Mouse (Mus musculus): ENCODE results near the gene Gm18336. TPM values are rescaled to one million over a fixed set of nuclear protein-coding genes. Genes with fewer than 3 reads are reported as not detected.
"Not testable (repeated sequence)": the region's sequence is repeated elsewhere in the genome, so short reads cannot be mapped to it uniquely, and the experiment has no call there.

The Gm18336 gene
- polyA plus RNA-seq (2015; fragmentation: Nextera tagmentation; extraction: Ambion mirVana) = not detected in 2 replicates

DNA sequence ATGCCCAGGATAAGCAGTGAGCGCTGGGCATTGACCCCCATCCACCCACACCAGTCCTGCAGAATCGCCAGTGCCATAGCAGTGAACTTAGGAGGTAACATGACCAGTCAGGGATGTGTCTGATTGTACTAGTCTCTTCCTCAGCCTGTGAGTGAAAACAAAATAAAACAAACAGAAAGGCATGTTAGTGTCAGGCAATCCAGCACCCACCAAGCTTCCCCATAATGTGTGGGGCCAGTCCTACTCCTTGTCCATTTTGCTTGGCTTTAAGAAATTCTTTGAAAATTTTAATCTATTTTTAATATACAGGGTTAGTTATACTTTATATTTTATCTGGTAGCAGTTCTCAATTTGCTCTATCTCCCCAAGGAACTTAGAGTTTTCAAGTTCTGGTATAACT lies at the start of gene Gm18336:
Gene Gm18336, minus strand, starts transcription at position 101 of the 400 bp plus-strand sequence.
- H3K9ac ChIP-seq; H3K27ac ChIP-seq; ATAC-seq (replicated peaks; ENCODE audit: low FRiP score); H3K4me1 ChIP-seq; H3K4me2 ChIP-seq; H3K9me3 ChIP-seq (replicated peaks); H3K36me3 ChIP-seq; H3K4me3 ChIP-seq (replicated peaks): not testable (repeated sequence)
- H3K27me3 ChIP-seq = peaks cover 13% of the 10 kb centered on the region; the same call in 1 of the 2 replicates
- 61% methylated on average over 2 of the region's 2 CpGs for WGBS

DNA sequence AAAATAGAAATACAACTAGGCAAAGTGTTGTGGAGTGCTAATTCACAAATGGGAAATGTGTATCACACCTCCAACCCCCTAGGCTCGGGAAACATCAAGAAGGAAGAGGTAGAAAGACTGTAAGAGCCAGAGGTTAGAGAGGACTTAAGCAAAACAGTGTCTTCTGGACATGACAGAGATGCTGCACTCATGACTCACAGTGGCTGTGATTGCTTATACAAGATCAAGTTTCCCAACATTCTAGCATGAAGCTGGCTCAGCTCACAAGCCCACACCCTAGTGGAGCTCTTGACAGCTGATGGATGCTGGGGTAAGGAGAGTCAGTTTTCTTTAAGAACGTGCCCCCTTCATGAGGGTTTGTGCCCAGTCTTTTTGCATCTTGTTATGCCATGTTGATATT lies 42.9 kb upstream of the Gm18336 start:
- Histone ChIP-seq H3K9ac (no peak overlapping the region), H3K4me3 (replicated peaks) (no peak overlapping the region), H3K4me2 (no peak overlapping the region), H3K9me3 (replicated peaks) (no peaks in the 10 kb centered on the region), H3K27ac (no peak overlapping the region), H3K36me3 (peaks cover 10% of the 10 kb centered on the region; the same call in 1 of the 2 replicates), H3K27me3 (peaks cover 18% of the 10 kb centered on the region), H3K4me1 (no peaks in the 10 kb centered on the region)
- 40% methylated on average over 2 of the region's 2 CpGs for WGBS
- ATAC-seq (replicated peaks; ENCODE audit: low FRiP score) = no peak

DNA sequence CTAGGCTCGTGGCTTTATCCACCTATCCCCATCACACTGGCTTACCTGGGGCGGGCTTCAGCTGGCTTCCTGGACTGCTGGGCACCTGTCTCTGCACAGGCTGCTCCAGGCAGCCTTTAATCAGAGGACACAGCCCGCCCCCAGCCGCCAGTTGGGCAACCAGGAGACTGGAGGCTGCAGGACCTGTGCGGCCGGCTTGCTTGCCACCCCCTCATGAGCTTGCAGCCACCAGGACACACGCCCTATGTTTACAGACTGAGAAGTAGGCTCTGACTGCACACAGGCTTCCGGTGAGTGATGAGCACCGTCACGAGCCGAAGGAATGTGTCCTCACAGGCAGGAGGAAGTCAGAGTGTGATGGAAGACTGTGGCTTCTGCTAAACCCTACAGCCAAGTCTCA lies 36.7 kb upstream of the Gm18336 start, which contains the start of gene Trex2:
Gene Trex2, minus strand, starts transcription at position 93 of the 400 bp plus-strand sequence.
- ATAC-seq (replicated peaks; ENCODE audit: low FRiP score) = no peak
- Histone ChIP-seq H3K4me2 (no peak within 1 kb of the TSS), H3K4me3 (replicated peaks) (no peak within 1 kb of the TSS), H3K9ac (no peak within 1 kb of the TSS), H3K9me3 (replicated peaks) (no peaks in the 10 kb centered on the region), H3K27me3 (peaks cover 19% of the 10 kb centered on the region), H3K4me1 (no peaks in the 10 kb centered on the region), H3K36me3 (no peaks in the 10 kb centered on the region), H3K27ac (no peak within 1 kb of the TSS)
- WGBS = 77% methylated on average over 11 of the region's 11 CpGs

DNA sequence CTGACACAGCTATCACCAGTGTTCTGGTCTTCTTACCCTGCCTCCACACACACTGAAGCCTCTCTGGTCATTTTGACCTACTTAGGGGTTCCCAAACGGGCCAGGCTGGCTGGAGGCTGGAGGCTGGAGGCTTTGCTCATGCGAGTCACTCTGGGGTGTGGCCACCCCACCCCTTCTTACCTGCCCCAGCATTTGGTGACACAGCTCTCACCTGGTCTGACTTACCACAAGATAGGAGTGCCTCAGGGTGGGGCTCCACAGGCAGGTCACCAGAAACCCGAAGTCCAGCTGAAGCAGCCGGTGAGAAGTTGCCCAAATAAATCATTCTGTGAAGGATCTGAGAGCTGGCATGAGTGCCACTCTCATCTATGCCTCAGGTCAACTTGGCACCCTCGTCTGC lies 34.3 kb upstream of the Gm18336 start:
- no peak for ATAC-seq (replicated peaks; ENCODE audit: low FRiP score)
- no peak overlapping the region for H3K9ac ChIP-seq
- H3K9me3 ChIP-seq (replicated peaks) = no peaks in the 10 kb centered on the region
- no peak overlapping the region for H3K4me2 ChIP-seq
- H3K4me1 ChIP-seq = no peaks in the 10 kb centered on the region
- no peaks in the 10 kb centered on the region for H3K36me3 ChIP-seq
- H3K27me3 ChIP-seq = peaks cover 17% of the 10 kb centered on the region
- WGBS = 64% methylated on average over 5 of the region's 5 CpGs
- no peak overlapping the region for H3K27ac ChIP-seq
- H3K4me3 ChIP-seq (replicated peaks) = no peak overlapping the region

DNA sequence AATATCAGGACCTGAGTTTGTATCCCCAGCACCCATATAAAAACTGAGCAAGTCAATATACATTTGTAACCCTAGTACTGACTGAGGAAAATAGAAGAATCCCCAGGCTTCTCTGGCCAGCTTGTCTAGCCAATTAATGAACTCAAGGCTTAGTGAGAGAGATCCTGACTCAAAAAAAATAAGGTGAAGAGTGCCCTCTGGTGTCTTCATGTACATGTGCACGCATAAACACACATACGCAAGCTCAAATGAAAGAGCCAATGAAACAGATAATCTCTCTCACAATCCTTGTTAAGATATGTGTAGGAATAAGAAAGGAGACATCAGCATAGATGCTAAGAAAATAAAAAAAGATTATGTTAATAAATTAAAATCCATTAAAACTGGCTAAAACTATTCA lies 31.5 kb upstream of the Gm18336 start:
- WGBS = 87% methylated on average over 2 of the region's 2 CpGs
- H3K4me3 ChIP-seq (replicated peaks) = no peak overlapping the region
- no peaks in the 10 kb centered on the region for H3K9me3 ChIP-seq (replicated peaks)
- no peak overlapping the region for H3K4me2 ChIP-seq
- ATAC-seq (replicated peaks; ENCODE audit: low FRiP score) = no peak
- H3K27ac ChIP-seq = no peak overlapping the region
- no peak overlapping the region for H3K9ac ChIP-seq
- peaks cover 16% of the 10 kb centered on the region; the same call in 1 of the 2 replicates for H3K27me3 ChIP-seq
- H3K4me1 ChIP-seq = no peaks in the 10 kb centered on the region
- no peaks in the 10 kb centered on the region for H3K36me3 ChIP-seq

DNA sequence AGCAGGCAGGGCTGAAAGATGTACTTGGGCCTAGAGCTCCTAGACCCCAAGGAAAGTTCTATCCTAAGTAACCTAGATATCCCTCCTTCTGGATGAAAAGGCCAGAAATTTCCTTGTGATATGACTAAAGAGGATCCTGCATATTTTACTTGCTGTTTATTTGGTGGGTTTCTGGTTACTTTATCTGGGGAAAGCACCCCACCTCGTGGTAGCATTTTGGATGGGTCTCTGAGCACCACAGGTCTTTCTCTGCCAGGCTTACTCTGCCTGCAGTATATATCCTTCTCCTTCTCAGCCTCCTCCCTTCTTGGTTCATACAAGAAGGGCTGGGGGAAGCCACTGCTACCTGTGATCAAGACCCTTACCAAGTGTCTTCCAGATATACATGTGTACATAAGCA lies 14.2 kb upstream of the Gm18336 start:
- Histone ChIP-seq H3K9me3 (replicated peaks) (no peaks in the 10 kb centered on the region), H3K27ac (no peak overlapping the region), H3K4me1 (no peaks in the 10 kb centered on the region), H3K4me3 (replicated peaks) (no peak overlapping the region), H3K36me3 (no peaks in the 10 kb centered on the region), H3K27me3 (peaks cover 32% of the 10 kb centered on the region), H3K4me2 (no peak overlapping the region), H3K9ac (no peak overlapping the region)
- no peak for ATAC-seq (replicated peaks; ENCODE audit: low FRiP score)
- 50% methylated on average over 1 of the region's 1 CpGs for WGBS

DNA sequence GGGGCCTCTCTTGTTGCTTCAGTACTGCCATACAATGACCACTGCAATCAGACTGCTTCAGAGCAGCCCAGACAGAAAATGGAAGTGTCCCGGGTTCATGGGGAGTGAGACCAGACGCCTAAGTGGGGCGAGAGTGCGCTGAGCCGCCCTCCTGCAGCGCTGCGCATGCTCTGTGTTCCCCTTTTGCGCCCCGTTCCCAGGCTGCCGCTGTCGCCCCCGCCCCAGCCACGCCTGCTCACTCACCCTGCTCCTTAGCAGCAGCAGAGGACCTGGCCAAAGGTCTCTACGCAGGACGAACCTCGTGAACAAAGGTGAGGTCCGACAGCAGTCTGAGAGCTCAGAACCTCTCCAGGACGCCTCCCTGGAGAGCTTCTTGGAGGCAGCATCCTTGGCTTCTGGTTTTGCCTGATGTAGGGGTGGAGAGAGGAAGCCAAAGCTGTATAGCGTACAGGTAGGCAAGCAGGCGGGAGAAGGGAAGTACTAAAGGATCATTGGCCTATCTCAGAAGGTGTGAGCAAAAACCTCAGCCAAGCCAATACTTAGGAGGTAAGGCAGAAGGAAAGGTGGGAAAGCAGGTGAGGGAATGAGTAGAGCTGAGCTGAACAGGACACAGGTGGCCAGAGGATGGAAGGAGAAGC lies 12.5 kb upstream of the Gm18336 start, which contains the start of gene Zfp92:
Gene Zfp92, plus strand, starts transcription at position 217 of the 638 bp plus-strand sequence.
- Histone ChIP-seq H3K4me2 (peak within 1 kb of the TSS; percentile 59), H3K9ac (no peak within 1 kb of the TSS), H3K4me3 (replicated peaks) (peak within 1 kb of the TSS; percentile 29), H3K9me3 (replicated peaks) (no peaks in the 10 kb centered on the region), H3K4me1 (no peaks in the 10 kb centered on the region), H3K27me3 (peaks cover 32% of the 10 kb centered on the region), H3K27ac (no peak within 1 kb of the TSS), H3K36me3 (no peaks in the 10 kb centered on the region)
- WGBS = 28% methylated on average over 19 of the region's 20 CpGs
- no peak for ATAC-seq (replicated peaks; ENCODE audit: low FRiP score)

DNA sequence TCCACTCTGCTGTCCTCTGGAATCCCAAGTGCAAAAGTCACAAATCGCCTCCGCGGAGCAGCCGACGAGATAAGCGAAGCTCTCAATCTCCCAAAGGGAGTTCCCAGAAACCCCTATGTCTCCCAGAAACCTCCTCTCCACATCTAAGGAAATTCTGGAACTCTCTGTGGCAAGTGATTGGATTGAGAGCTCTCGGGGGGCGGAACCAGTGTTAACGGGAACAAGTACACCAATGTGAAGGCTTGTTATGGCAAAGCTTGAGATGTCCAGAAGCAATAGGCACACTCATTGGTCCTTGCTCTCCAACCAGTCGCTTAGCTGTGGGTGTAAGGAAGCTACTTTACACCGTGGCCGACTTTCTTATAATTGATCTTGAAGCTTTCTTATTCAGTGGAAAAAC lies 3.1 kb upstream of the Gm18336 start:
- Histone ChIP-seq H3K36me3 (no peaks in the 10 kb centered on the region), H3K9ac (no peak overlapping the region), H3K4me2 (no peak overlapping the region), H3K4me1 (no peaks in the 10 kb centered on the region), H3K27ac (no peak overlapping the region), H3K9me3 (replicated peaks) (no peaks in the 10 kb centered on the region), H3K4me3 (replicated peaks) (no peak overlapping the region), H3K27me3 (peaks cover 4% of the 10 kb centered on the region; the same call in 1 of the 2 replicates)
- WGBS = 92% methylated on average over 12 of the region's 12 CpGs
- no peak for ATAC-seq (replicated peaks; ENCODE audit: low FRiP score)

DNA sequence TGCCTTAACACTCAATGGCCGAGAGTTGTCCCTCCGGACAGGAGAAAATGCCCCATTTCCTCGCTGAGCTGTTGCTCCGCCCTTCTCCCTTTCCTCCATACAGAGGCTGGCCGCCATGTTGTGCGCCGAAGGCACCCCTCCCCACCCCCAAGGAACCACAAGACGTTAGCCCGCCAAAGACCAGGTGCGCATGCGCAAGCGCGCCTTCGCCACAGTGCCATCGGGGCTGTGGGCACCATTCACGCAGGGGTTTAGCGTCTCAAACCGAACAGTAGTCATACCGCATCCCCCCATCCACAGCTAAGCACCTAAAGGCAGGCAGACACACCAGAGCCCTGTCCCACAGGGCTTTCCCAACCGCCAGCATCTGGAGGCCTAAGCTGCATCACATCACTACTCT lies 2.4 kb upstream of the Gm18336 start:
- Histone ChIP-seq H3K9ac (no peak overlapping the region), H3K36me3 (no peaks in the 10 kb centered on the region), H3K9me3 (replicated peaks) (no peaks in the 10 kb centered on the region), H3K27me3 (peaks cover 4% of the 10 kb centered on the region; the same call in 1 of the 2 replicates), H3K4me2 (no peak overlapping the region), H3K27ac (no peak overlapping the region), H3K4me1 (no peaks in the 10 kb centered on the region), H3K4me3 (replicated peaks) (no peak overlapping the region)
- 89% methylated on average over 20 of the region's 20 CpGs for WGBS
- no peak for ATAC-seq (replicated peaks; ENCODE audit: low FRiP score)

DNA sequence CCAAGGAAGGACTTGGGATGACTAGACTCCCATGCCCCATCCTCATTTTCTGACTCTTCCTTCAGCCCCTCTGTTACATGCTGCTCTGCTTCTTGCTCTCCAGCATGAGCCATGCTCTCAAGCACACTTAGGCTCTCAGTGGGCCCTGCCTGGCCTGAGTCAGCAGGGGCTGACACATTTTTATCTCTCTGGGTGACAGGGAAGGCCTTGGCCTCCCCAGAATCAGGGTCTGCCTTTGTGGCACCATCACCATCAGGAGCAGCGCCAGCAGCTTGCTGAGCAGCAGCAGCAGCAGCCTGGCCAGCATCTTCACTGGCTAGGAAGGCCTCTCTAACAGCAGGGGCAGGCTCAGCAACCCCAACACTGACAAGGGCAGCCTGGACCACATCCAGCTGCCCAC lies 2.1 kb downstream of the Gm18336 start:
- peaks cover 17% of the 10 kb centered on the region for H3K27me3 ChIP-seq
- H3K9ac ChIP-seq = no peak overlapping the region
- H3K9me3 ChIP-seq (replicated peaks) = no peaks in the 10 kb centered on the region
- ATAC-seq (replicated peaks; ENCODE audit: low FRiP score) = no peak
- H3K27ac ChIP-seq = no peak overlapping the region
- H3K4me2 ChIP-seq = no peak overlapping the region
- H3K4me3 ChIP-seq (replicated peaks) = no peak overlapping the region
- H3K36me3 ChIP-seq = no peaks in the 10 kb centered on the region
- 100% methylated on average over 1 of the region's 1 CpGs for WGBS
- H3K4me1 ChIP-seq = no peaks in the 10 kb centered on the region

DNA sequence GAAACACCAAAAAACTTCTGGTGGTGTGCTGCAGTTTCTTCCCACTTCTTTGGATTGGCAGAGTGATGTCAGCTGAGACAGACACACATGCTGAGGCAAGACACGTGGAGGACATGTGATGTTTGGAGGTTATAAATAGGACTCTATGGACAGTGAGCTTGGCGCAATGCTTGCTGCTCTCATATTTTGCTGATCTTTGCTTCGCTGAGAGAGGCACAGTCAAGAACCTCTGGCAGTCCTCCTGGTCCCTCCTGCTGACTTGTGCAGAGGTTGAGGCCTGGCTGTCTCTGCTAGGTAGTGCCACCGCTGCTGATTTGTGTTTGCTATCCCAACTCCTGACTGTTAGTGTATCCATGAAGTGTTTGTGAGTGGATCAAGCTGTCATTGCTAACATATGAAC lies 7.1 kb downstream of the Gm18336 start:
- 87% methylated on average over 4 of the region's 4 CpGs for WGBS
- no peak overlapping the region for H3K4me2 ChIP-seq
- no peak overlapping the region for H3K9ac ChIP-seq
- no peaks in the 10 kb centered on the region for H3K9me3 ChIP-seq (replicated peaks)
- H3K27ac ChIP-seq = no peak overlapping the region
- no peak for ATAC-seq (replicated peaks; ENCODE audit: low FRiP score)
- H3K27me3 ChIP-seq = peaks cover 16% of the 10 kb centered on the region
- H3K4me1 ChIP-seq = no peaks in the 10 kb centered on the region
- no peaks in the 10 kb centered on the region for H3K36me3 ChIP-seq
- no peak overlapping the region for H3K4me3 ChIP-seq (replicated peaks)

DNA sequence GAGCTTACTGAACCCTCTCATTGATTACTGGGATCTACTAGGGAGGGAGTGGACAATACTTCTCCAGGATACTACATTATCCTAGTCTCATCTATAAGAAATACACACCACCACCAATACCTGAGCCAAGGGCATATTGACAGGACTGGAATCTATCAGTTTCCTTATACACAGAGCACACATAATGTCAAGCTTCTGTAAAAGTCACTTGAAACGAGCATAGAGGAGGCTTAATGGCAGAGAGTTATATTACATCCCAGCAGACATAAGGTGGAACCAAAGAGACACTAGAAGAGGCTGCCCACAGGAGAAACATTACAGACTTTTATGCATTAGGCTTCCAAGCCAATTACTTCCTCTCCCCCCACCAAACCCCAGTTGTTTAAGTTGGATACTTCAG lies 13.6 kb downstream of the Gm18336 start:
- WGBS = 24% methylated on average over 1 of the region's 1 CpGs
- no peak overlapping the region for H3K27ac ChIP-seq
- H3K27me3 ChIP-seq = peaks cover 18% of the 10 kb centered on the region; the same call in 1 of the 2 replicates
- no peak for ATAC-seq (replicated peaks; ENCODE audit: low FRiP score)
- H3K4me1 ChIP-seq = no peaks in the 10 kb centered on the region
- H3K9me3 ChIP-seq (replicated peaks) = no peaks in the 10 kb centered on the region
- no peak overlapping the region for H3K4me2 ChIP-seq
- no peak overlapping the region for H3K4me3 ChIP-seq (replicated peaks)
- no peak overlapping the region for H3K9ac ChIP-seq
- no peaks in the 10 kb centered on the region for H3K36me3 ChIP-seq

DNA sequence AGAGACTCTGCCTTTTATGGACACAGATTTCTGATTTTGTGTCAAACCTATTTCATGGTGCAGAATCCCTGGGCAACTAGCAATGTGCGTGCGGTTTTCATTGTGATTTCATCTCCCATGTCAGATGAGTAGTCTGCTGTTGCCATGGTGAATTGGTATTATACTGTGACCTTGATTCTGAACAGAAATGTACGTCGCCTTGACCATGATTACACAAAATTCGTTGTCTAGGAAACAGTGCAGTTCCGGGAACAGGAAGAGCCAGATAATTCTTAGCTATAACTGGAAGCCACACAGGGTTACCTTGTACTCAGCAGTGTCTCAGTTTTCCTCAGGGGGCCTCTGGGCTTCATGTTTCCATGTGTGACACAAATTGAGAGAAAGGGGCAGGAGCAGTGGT lies 14.1 kb downstream of the Gm18336 start:
- H3K9me3 ChIP-seq (replicated peaks) = no peaks in the 10 kb centered on the region
- WGBS = 76% methylated on average over 6 of the region's 6 CpGs
- H3K4me1 ChIP-seq = no peaks in the 10 kb centered on the region
- ATAC-seq (replicated peaks; ENCODE audit: low FRiP score) = no peak
- peaks cover 18% of the 10 kb centered on the region; the same call in 1 of the 2 replicates for H3K27me3 ChIP-seq
- no peak overlapping the region for H3K4me2 ChIP-seq
- H3K36me3 ChIP-seq = no peaks in the 10 kb centered on the region
- no peak overlapping the region for H3K27ac ChIP-seq
- no peak overlapping the region for H3K9ac ChIP-seq
- H3K4me3 ChIP-seq (replicated peaks) = no peak overlapping the region

All from kidney, embryonic 15.5 days (tissue).